Mouse (Mus musculus): ENCODE results near the gene Ube2l6.

- TF ChIP-seq CTCF (IDR thresholded peaks at IDR 0.05; ENCODE audit: low read depth, low read length) (no peak), POLR2A (IDR thresholded peaks at IDR 0.05; ENCODE audit: extremely low read depth, insufficient read depth, low read length) (no peak)
Observed at GRCm38 (mm10) chr2:84773195-84773594, 25.4 kb upstream of the Ube2l6 start.
